Mouse (Mus musculus) frontal cortex, postnatal 25 days (tissue): ENCODE results near the gene Ifnar2.
A peak's percentile ranks its signal among the peaks of the same experiment; 100 is the strongest.

ENCODE experiments used
- DNase-seq, 2 experiments: peaks; one replicate each; pipeline ENCODE4 v3.0.0; 2022; ENCODE audit warnings: low spot score in 2 of 2

Ifnar2 gene

GRCm38 (mm10) chr16:91372577-91373472 is at the start of gene Ifnar2:
Gene Ifnar2, plus strand, starts transcription at chr16:91372783.
- peak; percentile 53 to 55 for DNase-seq

- no peak for DNase-seq
Observed at GRCm38 (mm10) chr16:91327605-91328004, 45.0 kb upstream of the Ifnar2 start.

- no peak for DNase-seq
Observed at GRCm38 (mm10) chr16:91328922-91329321, 43.7 kb upstream of the Ifnar2 start.

GRCm38 (mm10) chr16:91330496-91330895 is 42.1 kb upstream of the Ifnar2 start:
- DNase-seq: no peak

- no peak for DNase-seq
Observed at GRCm38 (mm10) chr16:91331153-91331552, 41.4 kb upstream of the Ifnar2 start.

- no peak for DNase-seq
Observed at GRCm38 (mm10) chr16:91332880-91333279, 39.7 kb upstream of the Ifnar2 start.

- no peak for DNase-seq
Observed at GRCm38 (mm10) chr16:91334190-91334893, 38.2 kb upstream of the Ifnar2 start.

GRCm38 (mm10) chr16:91336753-91337152 is 35.8 kb upstream of the Ifnar2 start:
- DNase-seq: no peak

- no peak for DNase-seq
Observed at GRCm38 (mm10) chr16:91337480-91337879, 35.1 kb upstream of the Ifnar2 start.

GRCm38 (mm10) chr16:91346491-91346890 is 26.1 kb upstream of the Ifnar2 start:
- no peak for DNase-seq

- no peak for DNase-seq
Observed at GRCm38 (mm10) chr16:91347491-91348263, 24.9 kb upstream of the Ifnar2 start.

GRCm38 (mm10) chr16:91348264-91348565 is 24.4 kb upstream of the Ifnar2 start:
- no peak for DNase-seq

- DNase-seq: no peak
Observed at GRCm38 (mm10) chr16:91348588-91349330, 23.8 kb upstream of the Ifnar2 start.

- DNase-seq: peak; percentile 61 to 77
Observed at GRCm38 (mm10) chr16:91352084-91352562, 20.5 kb upstream of the Ifnar2 start.

- no peak for DNase-seq
Observed at GRCm38 (mm10) chr16:91352749-91353148, 19.8 kb upstream of the Ifnar2 start.

GRCm38 (mm10) chr16:91353177-91353576 is 19.4 kb upstream of the Ifnar2 start:
- no peak for DNase-seq

- DNase-seq: no peak
Observed at GRCm38 (mm10) chr16:91353638-91354037, 18.9 kb upstream of the Ifnar2 start.

GRCm38 (mm10) chr16:91354599-91354998 is 18.0 kb upstream of the Ifnar2 start:
- no peak for DNase-seq

GRCm38 (mm10) chr16:91355160-91355559 is 17.4 kb upstream of the Ifnar2 start:
- no peak for DNase-seq

- DNase-seq: no peak
Observed at GRCm38 (mm10) chr16:91356760-91357525, 15.6 kb upstream of the Ifnar2 start.

- DNase-seq: no peak
Observed at GRCm38 (mm10) chr16:91357526-91357900, 15.1 kb upstream of the Ifnar2 start.
